Mouse (Mus musculus) midbrain, embryonic 15.5 days (tissue): Measurements from ENCODE around the gene Olfr397. TPM values are rescaled to one million over a fixed set of nuclear protein-coding genes. Genes with fewer than 3 reads are reported as not detected.

Source experiments
- ATAC-seq: fragments of 200-750 bp; cut with Nextera tagmentation; replicated peaks from 2 replicates; pipeline ENCODE4 v1.8.0; 2017; ENCODE audit warnings: moderate TSS enrichment
- H3K27ac ChIP-seq: fragments of 300-500 bp; sonication (generic); 2 replicates; pipeline ENCODE4 v1.5.1; 2015; ENCODE audit warnings: mild to moderate bottlenecking, inconsistent platforms
- H3K27me3 ChIP-seq: fragments of 300-500 bp; sonication (generic); replicated peaks from 2 replicates; pipeline ENCODE4 v1.6.1; 2015; ENCODE audit warnings: inconsistent platforms
- H3K36me3 ChIP-seq: fragments of 300-500 bp; sonication (generic); replicated peaks from 2 replicates; pipeline ENCODE4 v1.6.1; 2015; ENCODE audit warnings: inconsistent platforms
- H3K4me1 ChIP-seq: fragments of 300-500 bp; sonication (generic); 2 replicates; pipeline ENCODE4 v1.6.1; 2015; ENCODE audit warnings: inconsistent platforms
- H3K4me2 ChIP-seq: fragments of 300-500 bp; sonication (generic); 2 replicates; pipeline ENCODE4 v1.6.1; 2015; ENCODE audit warnings: inconsistent platforms, mild to moderate bottlenecking, moderate library complexity
- H3K4me3 ChIP-seq: fragments of 300-500 bp; sonication (generic); 2 replicates; pipeline ENCODE4 v1.5.1; 2015; ENCODE audit warnings: mild to moderate bottlenecking, inconsistent platforms
- H3K9ac ChIP-seq: fragments of 300-500 bp; sonication (generic); 2 replicates; pipeline ENCODE4 v1.6.1; 2015; ENCODE audit warnings: mild to moderate bottlenecking, inconsistent platforms
- H3K9me3 ChIP-seq: fragments of 300-500 bp; sonication (generic); 2 replicates; pipeline ENCODE4 v1.6.1; 2016; ENCODE audit warnings: inconsistent platforms
- WGBS: fragments of 180-500 bp; shearing (Covaris S2); methylation state at CpG from one replicate; pipeline ENCODE4 v1.1.7; 2015; ENCODE audit warnings: mixed read lengths; 5-methylcytosine and 5-hydroxymethylcytosine counted together
- polyA plus RNA-seq: library from polyadenylated mRNA; unstranded; fragments of >200 nt; fragmentation: Nextera tagmentation; extraction: Ambion mirVana; gene quantifications from 2 replicates; pipeline ENCODE4 v1.2.1, GENCODE M21; 2015

Olfr397 gene
- polyA plus RNA-seq: not detected in 2 replicates

DNA sequence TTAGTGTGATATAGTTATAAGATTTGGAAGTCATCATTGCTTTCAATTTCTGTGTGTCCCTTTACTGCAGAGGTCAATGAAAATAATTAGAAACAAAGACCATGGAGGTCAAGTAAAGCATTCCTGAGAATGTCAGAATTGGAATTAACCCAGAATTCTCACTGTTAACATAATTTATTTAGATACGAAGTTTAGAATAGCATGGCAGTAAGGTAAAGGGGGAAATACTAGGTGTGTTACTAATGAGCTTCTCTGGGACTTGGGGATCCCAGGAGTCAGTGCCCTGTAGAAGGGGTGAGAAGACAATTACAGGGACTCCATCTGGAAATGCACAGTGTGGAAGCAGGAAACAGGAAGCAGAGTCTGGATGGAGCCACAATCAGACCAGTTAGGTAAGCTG is at the start of gene Olfr397:
Gene Olfr397, plus strand, starts transcription at position 301 of the 400 bp plus-strand sequence.
- WGBS: 67% methylated on average over 1 of the region's 1 CpGs
- Histone ChIP-seq H3K4me1 (no peaks in the 10 kb centered on the region), H3K27ac (no peak within 1 kb of the TSS), H3K9me3 (0 out of 2 replicates have a peak, but pooled peaks cover 10% of the 10 kb centered on the region), H3K4me2 (no peak within 1 kb of the TSS), H3K27me3 (no peaks in the 10 kb centered on the region), H3K4me3 (no peak within 1 kb of the TSS), H3K36me3 (no peaks in the 10 kb centered on the region), H3K9ac (no peak within 1 kb of the TSS)
- ATAC-seq: no peak

DNA sequence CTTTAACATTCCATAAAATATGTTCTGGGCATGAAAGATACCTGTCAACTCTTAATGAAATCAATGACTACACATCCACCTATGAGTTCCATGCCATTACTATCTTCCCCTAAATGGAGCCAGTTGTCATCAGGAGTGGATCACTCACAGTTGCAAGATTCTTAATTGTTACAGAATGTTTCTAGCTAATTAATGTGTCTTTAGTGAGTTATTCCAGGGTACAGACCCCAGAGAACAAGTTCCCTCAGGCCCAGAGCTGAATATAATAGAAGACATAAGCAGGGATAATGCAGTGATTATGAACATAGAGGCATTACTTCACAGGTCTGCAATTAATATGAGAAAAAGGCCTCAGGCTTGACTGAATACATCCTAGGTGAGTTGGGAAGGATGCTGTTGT is 24.2 kb upstream of the Olfr397 start, which contains the start of gene Olfr23:
Gene Olfr23, plus strand, starts transcription at position 301 of the 400 bp plus-strand sequence.
- ATAC-seq: no peak
- H3K27ac ChIP-seq: no peak within 1 kb of the TSS

GRCm38 (mm10) chr11:73990307-73990706 is 29.7 kb downstream of the Olfr397 start, which contains the start of gene Olfr398:
Gene Olfr398, minus strand, starts transcription at chr11:73990407.
- Histone ChIP-seq H3K27me3 (no peaks in the 10 kb centered on the region), H3K36me3 (no peaks in the 10 kb centered on the region), H3K4me1 (no peaks in the 10 kb centered on the region), H3K4me2 (no peak within 1 kb of the TSS), H3K9ac (no peak within 1 kb of the TSS), H3K27ac (no peak within 1 kb of the TSS), H3K9me3 (peaks cover 13% of the 10 kb centered on the region), H3K4me3 (no peak within 1 kb of the TSS)
- ATAC-seq: no peak

More for the DNA sequence above, 24.2 kb upstream of the Olfr397 start, which contains the start of gene Olfr23:
- Histone ChIP-seq H3K9ac (no peak within 1 kb of the TSS), H3K9me3 (no peaks in the 10 kb centered on the region), H3K27me3 (no peaks in the 10 kb centered on the region), H3K36me3 (no peaks in the 10 kb centered on the region), H3K4me2 (no peak within 1 kb of the TSS), H3K4me1 (no peaks in the 10 kb centered on the region), H3K4me3 (no peak within 1 kb of the TSS)

- no peaks in the 10 kb centered on the region for H3K4me1 ChIP-seq
- no peak for ATAC-seq
- H3K27ac ChIP-seq: no peak overlapping the region
- no peaks in the 10 kb centered on the region for H3K36me3 ChIP-seq
- no peak overlapping the region for H3K4me2 ChIP-seq
- no peaks in the 10 kb centered on the region for H3K27me3 ChIP-seq
- no peak overlapping the region for H3K4me3 ChIP-seq
- H3K9ac ChIP-seq: no peak overlapping the region
- H3K9me3 ChIP-seq: peaks cover 6% of the 10 kb centered on the region
Observed at GRCm38 (mm10) chr11:73993115-73993514, 32.5 kb downstream of the Olfr397 start.

Other genes with a start within 250 kb of the Olfr397 start
- gene Olfr389, start 180.1 kb upstream of the Olfr397 start, polyA plus RNA-seq: not detected in 2 replicates
- not detected in 2 replicates for gene Olfr390, start 177.9 kb upstream of the Olfr397 start, polyA plus RNA-seq
- gene Olfr391-ps, start 157.8 kb upstream of the Olfr397 start, polyA plus RNA-seq: not detected in 2 replicates
- not detected in 2 replicates for gene Olfr392, start 143.8 kb upstream of the Olfr397 start, polyA plus RNA-seq
- not detected in 2 replicates for gene Olfr393, start 109.4 kb upstream of the Olfr397 start, polyA plus RNA-seq
- gene Olfr394, start 70.0 kb upstream of the Olfr397 start, polyA plus RNA-seq: not detected in 2 replicates
- not detected in 2 replicates for gene Olfr395, start 51.5 kb upstream of the Olfr397 start, polyA plus RNA-seq
- gene Olfr23, start 24.1 kb upstream of the Olfr397 start, polyA plus RNA-seq: not detected in 2 replicates
- not detected in 2 replicates for gene Olfr398, start 29.6 kb downstream of the Olfr397 start, polyA plus RNA-seq
- not detected in 2 replicates for gene Olfr139, start 95.7 kb downstream of the Olfr397 start, polyA plus RNA-seq
- gene Olfr399, start 95.8 kb downstream of the Olfr397 start, polyA plus RNA-seq: not detected in 2 replicates
- not detected in 2 replicates for gene Zfp616, start 109.1 kb downstream of the Olfr397 start, polyA plus RNA-seq
- gene Olfr401, start 152.9 kb downstream of the Olfr397 start, polyA plus RNA-seq: not detected in 2 replicates
- gene Olfr402, start 192.7 kb downstream of the Olfr397 start, polyA plus RNA-seq: not detected in 2 replicates
- not detected in 2 replicates for gene Olfr403, start 225.4 kb downstream of the Olfr397 start, polyA plus RNA-seq